Mouse (Mus musculus) liver, postnatal 0 days (tissue): Measurements from ENCODE around the gene Aox1.

Experiments
- CTCF ChIP-seq: sonication (generic); IDR thresholded peaks from 2 replicates; pipeline ENCODE4 v1.5.1; 2016; ENCODE audit warnings: antibody characterized with exemption, low read depth
- EP300 ChIP-seq: IDR thresholded peaks from 2 replicates; pipeline ENCODE4 v1.6.1; 2016; ENCODE audit warnings: antibody characterized with exemption, low read depth, mild to moderate bottlenecking

DNA sequence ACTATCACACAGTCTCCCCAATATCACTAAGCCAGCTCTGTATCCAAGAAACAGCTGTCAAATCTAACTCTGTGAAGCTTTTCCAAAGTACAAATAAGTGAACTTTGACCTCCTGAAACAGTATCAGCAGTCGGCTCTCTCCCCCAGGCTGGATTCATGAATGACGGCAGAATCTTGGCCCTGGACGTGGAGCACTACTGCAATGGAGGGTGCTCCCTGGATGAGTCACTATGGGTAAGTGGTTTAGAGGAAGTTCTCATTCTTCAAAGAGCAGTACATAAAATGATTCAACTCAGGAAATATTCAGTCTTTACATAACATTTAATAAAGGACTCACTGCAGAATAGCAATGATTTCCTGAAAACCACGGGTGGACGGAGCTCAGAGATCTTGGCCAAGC, 51.6 kb downstream of the Aox1 start:
- no peak for TF ChIP-seq CTCF
- TF ChIP-seq EP300: no peak
